Mouse (Mus musculus): ENCODE results near the gene Apol8. TPM values are rescaled to one million over a fixed set of nuclear protein-coding genes. Genes with fewer than 3 reads are reported as not detected.

Apol8 gene
- polyA plus RNA-seq, 1 experiment from 2014 or later = 0.11 TPM

DNA sequence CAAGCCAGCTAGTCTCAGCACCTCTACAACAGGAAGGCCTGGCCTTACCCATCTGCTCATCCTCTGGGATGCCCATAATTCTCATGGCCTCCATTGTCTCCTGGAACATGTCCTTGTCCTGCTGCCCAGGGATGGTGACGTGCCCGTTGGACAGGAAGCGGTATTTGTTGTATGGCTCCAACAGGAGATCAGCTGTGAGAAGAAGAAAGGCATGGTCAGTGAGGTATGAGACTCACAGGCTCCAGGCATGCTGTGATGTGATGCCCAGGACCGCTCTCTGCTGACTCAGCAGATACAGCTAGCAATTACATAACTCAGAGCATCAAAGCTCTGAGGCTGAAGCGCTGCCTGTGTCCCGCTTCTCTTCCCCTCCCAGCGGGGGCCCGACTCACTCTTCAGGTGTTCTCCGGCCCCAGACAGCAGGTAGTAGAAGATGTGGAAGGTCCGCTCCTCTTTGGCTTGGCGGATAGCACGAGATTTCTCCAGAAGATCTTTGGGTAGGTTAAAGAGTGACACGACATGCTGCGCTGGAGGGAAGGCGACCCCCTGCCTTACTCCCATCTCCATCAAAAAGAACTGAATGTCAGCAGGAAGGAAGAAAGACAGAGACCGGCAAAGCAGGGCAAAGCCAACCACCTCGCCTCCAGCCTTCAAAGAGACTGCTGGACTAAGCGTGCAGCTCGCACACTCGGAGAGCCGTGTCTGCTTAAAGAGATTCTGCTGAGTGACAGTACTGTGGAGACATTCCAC, 34.0 kb upstream of the Apol8 start:
- Histone ChIP-seq H3K4me1 (ENCODE audit: control insufficient read depth, insufficient read depth, low read length) (no peaks in the 10 kb centered on the region), H3K9ac (ENCODE audit: low read depth, low read length) (no peak overlapping the region), H3K4me2 (ENCODE audit: low read length) (no peak overlapping the region), H3K27ac (ENCODE audit: low read length) (no peak overlapping the region), H3K4me3 (ENCODE audit: low read depth, low read length) (no peak overlapping the region), H3K27me3 (ENCODE audit: control insufficient read depth, insufficient read depth, low read depth, low read length) (no peaks in the 10 kb centered on the region), H3K36me3 (ENCODE audit: control insufficient read depth, insufficient read depth, low read length) (peaks cover 33% of the 10 kb centered on the region), H3K9me3 (replicated peaks; ENCODE audit: control insufficient read depth, low read length, poor library complexity, severe bottlenecking) (no peaks in the 10 kb centered on the region)
- 86% methylated on average over 21 of the region's 21 CpGs for WGBS
- no peak for ATAC-seq

GRCm38 (mm10) chr15:77789186-77789585, 32.4 kb upstream of the Apol8 start:
- H3K27me3 ChIP-seq (ENCODE audit: control insufficient read depth, insufficient read depth, low read depth, low read length) = no peaks in the 10 kb centered on the region
- ATAC-seq = no peak
- H3K36me3 ChIP-seq (ENCODE audit: control insufficient read depth, insufficient read depth, low read length) = peaks cover 34% of the 10 kb centered on the region
- H3K27ac ChIP-seq (ENCODE audit: low read length) = no peak overlapping the region
- no peak overlapping the region for H3K9ac ChIP-seq (ENCODE audit: low read depth, low read length)
- 91% methylated on average over 3 of the region's 3 CpGs for WGBS
- H3K4me2 ChIP-seq (ENCODE audit: low read length) = no peak overlapping the region
- no peaks in the 10 kb centered on the region for H3K4me1 ChIP-seq (ENCODE audit: control insufficient read depth, insufficient read depth, low read length)
- H3K9me3 ChIP-seq (replicated peaks; ENCODE audit: control insufficient read depth, low read length, poor library complexity, severe bottlenecking) = no peaks in the 10 kb centered on the region
- H3K4me3 ChIP-seq (ENCODE audit: low read depth, low read length) = no peak overlapping the region

DNA sequence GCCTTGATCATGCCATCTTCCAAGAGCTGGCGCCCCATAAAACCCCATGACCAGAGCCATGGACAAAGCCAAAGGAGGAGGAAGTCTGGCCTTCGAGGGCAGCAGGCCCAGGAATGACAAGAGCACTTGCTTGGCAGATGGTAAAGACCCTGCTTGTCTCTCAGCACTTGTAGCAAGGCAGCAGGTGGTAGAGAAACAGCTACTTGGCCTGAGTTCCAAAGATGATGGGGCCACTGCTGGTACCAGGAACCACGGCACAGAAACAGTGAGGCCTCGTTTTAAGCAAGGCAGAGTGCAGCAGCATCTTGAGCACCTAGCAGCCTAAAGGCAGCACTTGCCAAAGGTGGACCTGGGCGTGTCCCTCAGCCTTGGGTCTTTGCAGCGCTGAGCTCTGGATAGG, 31.6 kb upstream of the Apol8 start:
- no peak overlapping the region for H3K4me3 ChIP-seq (ENCODE audit: low read depth, low read length)
- H3K4me2 ChIP-seq (ENCODE audit: low read length) = no peak overlapping the region
- ATAC-seq = no peak
- H3K9ac ChIP-seq (ENCODE audit: low read depth, low read length) = no peak overlapping the region
- H3K9me3 ChIP-seq (replicated peaks; ENCODE audit: control insufficient read depth, low read length, poor library complexity, severe bottlenecking) = no peaks in the 10 kb centered on the region
- WGBS = 88% methylated on average over 6 of the region's 6 CpGs
- peaks cover 40% of the 10 kb centered on the region for H3K36me3 ChIP-seq (ENCODE audit: control insufficient read depth, insufficient read depth, low read length)
- no peaks in the 10 kb centered on the region for H3K27me3 ChIP-seq (ENCODE audit: control insufficient read depth, insufficient read depth, low read depth, low read length)
- no peaks in the 10 kb centered on the region for H3K4me1 ChIP-seq (ENCODE audit: control insufficient read depth, insufficient read depth, low read length)
- no peak overlapping the region for H3K27ac ChIP-seq (ENCODE audit: low read length)

DNA sequence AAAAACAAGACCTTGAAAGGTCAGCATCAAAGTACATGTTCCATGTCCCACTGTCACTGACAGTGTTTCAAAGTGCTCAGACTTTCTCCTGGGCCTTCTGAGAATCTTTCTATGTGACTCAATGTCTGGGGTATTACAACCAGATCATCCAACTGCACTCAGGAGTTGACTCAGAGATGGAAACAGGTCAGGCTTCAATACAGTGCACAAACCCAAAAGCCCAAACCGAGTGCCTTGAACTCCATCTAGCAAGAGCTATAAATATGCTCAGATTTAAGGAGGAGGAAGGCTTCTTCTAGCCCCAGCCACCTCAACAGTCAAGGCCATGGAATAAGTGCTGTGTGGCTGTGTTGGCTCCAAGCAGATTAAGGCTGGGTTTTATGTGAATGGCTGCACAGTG, 29.0 kb upstream of the Apol8 start:
- Histone ChIP-seq H3K9me3 (replicated peaks; ENCODE audit: control insufficient read depth, low read length, poor library complexity, severe bottlenecking) (no peaks in the 10 kb centered on the region), H3K4me3 (ENCODE audit: low read depth, low read length) (no peak overlapping the region), H3K9ac (ENCODE audit: low read depth, low read length) (no peak overlapping the region), H3K4me2 (ENCODE audit: low read length) (no peak overlapping the region), H3K36me3 (ENCODE audit: control insufficient read depth, insufficient read depth, low read length) (peaks cover 53% of the 10 kb centered on the region), H3K4me1 (ENCODE audit: control insufficient read depth, insufficient read depth, low read length) (no peaks in the 10 kb centered on the region), H3K27ac (ENCODE audit: low read length) (no peak overlapping the region), H3K27me3 (ENCODE audit: control insufficient read depth, insufficient read depth, low read depth, low read length) (no peaks in the 10 kb centered on the region)
- 93% methylated on average over 1 of the region's 1 CpGs for WGBS
- no peak for ATAC-seq

GRCm38 (mm10) chr15:77784039-77784824, 27.4 kb upstream of the Apol8 start:
- H3K9me3 ChIP-seq (replicated peaks; ENCODE audit: control insufficient read depth, low read length, poor library complexity, severe bottlenecking) = no peaks in the 10 kb centered on the region
- peaks cover 52% of the 10 kb centered on the region for H3K36me3 ChIP-seq (ENCODE audit: control insufficient read depth, insufficient read depth, low read length)
- H3K4me3 ChIP-seq (ENCODE audit: low read depth, low read length) = no peak overlapping the region
- no peaks in the 10 kb centered on the region for H3K4me1 ChIP-seq (ENCODE audit: control insufficient read depth, insufficient read depth, low read length)
- H3K27me3 ChIP-seq (ENCODE audit: control insufficient read depth, insufficient read depth, low read depth, low read length) = no peaks in the 10 kb centered on the region
- no peak overlapping the region for H3K27ac ChIP-seq (ENCODE audit: low read length)
- WGBS = 84% methylated on average over 22 of the region's 22 CpGs
- no peak for ATAC-seq
- H3K4me2 ChIP-seq (ENCODE audit: low read length) = no peak overlapping the region
- no peak overlapping the region for H3K9ac ChIP-seq (ENCODE audit: low read depth, low read length)

DNA sequence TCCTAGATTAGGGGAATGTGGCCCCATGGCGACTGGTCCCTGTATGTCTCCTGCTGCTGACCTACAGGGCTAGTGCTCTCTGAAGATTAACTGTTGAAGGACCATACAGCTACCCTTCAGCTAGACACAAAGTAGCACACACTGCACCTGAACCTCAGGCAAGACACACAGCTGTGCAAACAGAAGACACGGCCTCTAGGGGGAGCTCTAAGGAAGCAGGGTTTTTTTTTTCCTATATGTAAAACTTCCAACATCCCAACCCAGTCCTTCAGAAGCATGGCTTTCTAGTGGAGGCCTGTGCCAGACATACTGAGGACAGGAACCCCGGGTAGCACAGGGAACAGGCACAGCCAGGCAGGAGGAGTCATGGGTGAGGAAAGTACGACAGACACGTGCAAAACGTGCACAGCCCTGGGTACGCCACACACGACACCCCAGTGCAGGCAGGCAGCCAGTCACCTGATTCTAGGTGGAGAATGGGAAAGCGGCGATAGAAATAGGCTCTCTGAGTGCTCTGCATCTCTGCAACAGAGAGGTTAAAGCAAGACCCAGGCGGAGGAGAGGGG, 25.7 kb upstream of the Apol8 start:
- H3K4me2 ChIP-seq (ENCODE audit: low read length) = no peak overlapping the region
- no peak overlapping the region for H3K4me3 ChIP-seq (ENCODE audit: low read depth, low read length)
- ATAC-seq = no peak
- no peaks in the 10 kb centered on the region for H3K4me1 ChIP-seq (ENCODE audit: control insufficient read depth, insufficient read depth, low read length)
- no peaks in the 10 kb centered on the region for H3K9me3 ChIP-seq (replicated peaks; ENCODE audit: control insufficient read depth, low read length, poor library complexity, severe bottlenecking)
- H3K27me3 ChIP-seq (ENCODE audit: control insufficient read depth, insufficient read depth, low read depth, low read length) = no peaks in the 10 kb centered on the region
- H3K36me3 ChIP-seq (ENCODE audit: control insufficient read depth, insufficient read depth, low read length) = peaks cover 44% of the 10 kb centered on the region
- 81% methylated on average over 11 of the region's 11 CpGs for WGBS
- no peak overlapping the region for H3K27ac ChIP-seq (ENCODE audit: low read length)
- H3K9ac ChIP-seq (ENCODE audit: low read depth, low read length) = no peak overlapping the region

- Histone ChIP-seq H3K4me1 (ENCODE audit: control insufficient read depth, insufficient read depth, low read length) (no peaks in the 10 kb centered on the region), H3K27ac (ENCODE audit: low read length) (no peak overlapping the region), H3K9ac (ENCODE audit: low read depth, low read length) (no peak overlapping the region), H3K27me3 (ENCODE audit: control insufficient read depth, insufficient read depth, low read depth, low read length) (no peaks in the 10 kb centered on the region), H3K4me2 (ENCODE audit: low read length) (no peak overlapping the region), H3K36me3 (ENCODE audit: control insufficient read depth, insufficient read depth, low read length) (peaks cover 42% of the 10 kb centered on the region), H3K9me3 (replicated peaks; ENCODE audit: control insufficient read depth, low read length, poor library complexity, severe bottlenecking) (no peaks in the 10 kb centered on the region), H3K4me3 (ENCODE audit: low read depth, low read length) (no peak overlapping the region)
- WGBS = 67% methylated on average over 20 of the region's 20 CpGs
- ATAC-seq = no peak
These were observed 18.6 kb upstream of the Apol8 start for GRCm38 (mm10) chr15:77775186-77775963.

- H3K4me1 ChIP-seq (ENCODE audit: control insufficient read depth, insufficient read depth, low read length) = no peaks in the 10 kb centered on the region
- H3K27me3 ChIP-seq (ENCODE audit: control insufficient read depth, insufficient read depth, low read depth, low read length) = no peaks in the 10 kb centered on the region
- peaks cover 42% of the 10 kb centered on the region for H3K36me3 ChIP-seq (ENCODE audit: control insufficient read depth, insufficient read depth, low read length)
- 96% methylated on average over 10 of the region's 10 CpGs for WGBS
- no peak overlapping the region for H3K27ac ChIP-seq (ENCODE audit: low read length)
- ATAC-seq = no peak
- no peak overlapping the region for H3K4me2 ChIP-seq (ENCODE audit: low read length)
- H3K9ac ChIP-seq (ENCODE audit: low read depth, low read length) = no peak overlapping the region
- no peaks in the 10 kb centered on the region for H3K9me3 ChIP-seq (replicated peaks; ENCODE audit: control insufficient read depth, low read length, poor library complexity, severe bottlenecking)
- no peak overlapping the region for H3K4me3 ChIP-seq (ENCODE audit: low read depth, low read length)
These were observed 17.5 kb upstream of the Apol8 start for GRCm38 (mm10) chr15:77774303-77774702.
